Mouse (Mus musculus) brown adipose tissue, adult 24 weeks (tissue): ENCODE measurements around the gene Zbtb33. TPM values are rescaled to one million over a fixed set of nuclear protein-coding genes. Genes with fewer than 3 reads are reported as not detected.

ENCODE experiments used
- H3K27ac ChIP-seq: fragments of 200-500 bp; replicated peaks from 2 replicates; pipeline ENCODE4 v1.5.1; 2012; ENCODE audit warnings: low read depth, mild to moderate bottlenecking, low read length
- H3K4me1 ChIP-seq: fragments of 200-500 bp; 2 replicates; pipeline ENCODE4 v1.6.1; 2012; ENCODE audit warnings: low read length, mixed read lengths; ENCODE audit not compliant: control insufficient read depth, insufficient read depth, insufficient read length
- H3K4me3 ChIP-seq: fragments of 200-500 bp; 2 replicates; pipeline ENCODE4 v1.5.1; 2012; ENCODE audit warnings: low read depth, mild to moderate bottlenecking, low read length, moderate library complexity; ENCODE audit not compliant: insufficient read depth
- polyA plus RNA-seq: library from polyadenylated mRNA; stranded (reverse); fragments of >200 nt; gene quantifications from 2 replicates; pipeline ENCODE4 v1.2.4, GENCODE M21; 2012; ENCODE audit not compliant: missing spikeins, insufficient read depth, insufficient read length

Gene Zbtb33
- polyA plus RNA-seq, 1 experiment: 10.9 TPM

GRCm38 (mm10) chrX:38222757-38223156, 33.2 kb downstream of the Zbtb33 start:
- Histone ChIP-seq H3K4me1 (no peaks in the 10 kb centered on the region), H3K4me3 (no peak overlapping the region)

DNA sequence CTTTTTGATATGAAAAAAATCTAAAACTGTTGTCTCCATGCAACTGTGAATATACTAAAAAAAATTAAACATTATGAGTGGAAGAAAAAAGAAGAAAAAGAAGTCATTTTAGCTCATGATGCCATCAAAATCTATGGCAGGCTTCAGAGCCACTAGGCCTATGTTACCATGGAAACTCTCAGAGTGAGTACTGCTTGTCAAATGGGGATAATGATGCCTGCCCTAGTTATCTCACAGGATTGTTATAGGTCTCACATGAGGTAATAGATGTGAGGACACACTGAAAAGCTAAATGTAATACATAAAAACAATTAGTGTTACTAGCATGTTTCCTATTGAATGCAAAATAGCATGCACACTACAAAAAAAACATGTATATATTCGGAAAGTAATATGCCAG, 40.3 kb downstream of the Zbtb33 start:
- H3K4me3 ChIP-seq: no peak overlapping the region
- no peaks in the 10 kb centered on the region for H3K4me1 ChIP-seq
- H3K27ac ChIP-seq: no peak overlapping the region

More at GRCm38 (mm10) chrX:38222757-38223156, 33.2 kb downstream of the Zbtb33 start:
- H3K27ac ChIP-seq: no peak overlapping the region

- no peaks in the 10 kb centered on the region for H3K4me1 ChIP-seq
- no peak overlapping the region for H3K4me3 ChIP-seq
- H3K27ac ChIP-seq: no peak overlapping the region
These were observed 48.1 kb downstream of the Zbtb33 start for GRCm38 (mm10) chrX:38237731-38238130.

Other genes starting within 250 kb of the Zbtb33 start
- gene Btg1-ps1, start 171.0 kb upstream of the Zbtb33 start, polyA plus RNA-seq: not detected in 2 replicates
- gene Btg1-ps2, start 146.7 kb upstream of the Zbtb33 start, polyA plus RNA-seq: not detected in 2 replicates
- not detected in 2 replicates for gene Rhox10, start 123.3 kb upstream of the Zbtb33 start, polyA plus RNA-seq
- gene Rhox11, start 104.7 kb upstream of the Zbtb33 start, polyA plus RNA-seq: not detected in 2 replicates
- gene Rhox12, start 78.9 kb upstream of the Zbtb33 start, polyA plus RNA-seq: not detected in 2 replicates
- gene Rhox13, start 68.6 kb upstream of the Zbtb33 start, polyA plus RNA-seq: not detected in 2 replicates
- gene Tmem255a, start 62.6 kb downstream of the Zbtb33 start, polyA plus RNA-seq: 0.88 TPM in 1 of 2 replicates, not detected in the other
- gene Atp1b4, start 126.4 kb downstream of the Zbtb33 start, polyA plus RNA-seq: not detected in 2 replicates